Mouse (Mus musculus): ENCODE measurements around the gene Mrpl3. TPM values are rescaled to one million over a fixed set of nuclear protein-coding genes. Genes with fewer than 3 reads are reported as not detected.
"Not testable (repeated sequence)": the region's sequence is repeated elsewhere in the genome, so short reads cannot be mapped to it uniquely, and the experiment has no call there.

The Mrpl3 gene
- total RNA-seq, 2 experiments from 2014 or later: 159 to 168 TPM

DNA sequence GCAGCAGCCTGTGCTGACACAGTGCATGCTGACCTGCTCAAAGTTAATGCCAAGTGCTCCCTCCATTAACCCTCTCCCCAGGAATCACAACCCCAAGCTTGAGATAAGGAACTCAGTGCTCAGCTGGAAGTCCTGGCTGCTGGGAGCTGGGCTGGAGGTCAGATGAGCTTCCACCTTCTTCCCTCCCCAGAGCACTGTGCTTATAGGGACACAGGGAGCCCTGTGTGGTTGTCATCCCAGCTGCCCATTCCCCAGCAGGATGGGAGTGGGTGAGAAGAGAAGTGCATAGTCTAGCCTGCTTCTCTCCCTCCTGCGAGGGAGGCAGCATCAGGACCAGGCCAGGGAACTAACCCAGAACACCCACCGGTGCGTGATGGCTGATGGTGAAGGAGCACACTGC, 72.2 kb downstream of the Mrpl3 start:
- intact Hi-C loops (cut with DNase I); DNase-seq (ENCODE audit: low spot score): not testable (repeated sequence)

Other genes starting within 250 kb of the Mrpl3 start
- 1 to 10 TPM; 3.8 to 4.6 TPM for gene Nudt16, start 78.6 kb downstream of the Mrpl3 start, total RNA-seq (2021)
- not detected for gene 1700080E11Rik, start 91.9 kb downstream of the Mrpl3 start, total RNA-seq (2021)